Mouse (Mus musculus) cerebral cortex, adult 2 months (tissue): ENCODE data around the gene Als2cr12.

Source experiments
- WGBS: fragments of 180-500 bp; shearing (Covaris S2); methylation state at CpG from one replicate; pipeline ENCODE4 v1.1.7; 2018; 5-methylcytosine and 5-hydroxymethylcytosine counted together

Gene Als2cr12

GRCm38 (mm10) chr1:58678412-58678811, 17.4 kb downstream of the Als2cr12 start:
- WGBS, result 60% methylated on average over 5 of the region's 5 CpGs

- 85% methylated on average over 1 of the region's 1 CpGs for WGBS
Measured at GRCm38 (mm10) chr1:58677575-58677974, 18.2 kb downstream of the Als2cr12 start.

DNA sequence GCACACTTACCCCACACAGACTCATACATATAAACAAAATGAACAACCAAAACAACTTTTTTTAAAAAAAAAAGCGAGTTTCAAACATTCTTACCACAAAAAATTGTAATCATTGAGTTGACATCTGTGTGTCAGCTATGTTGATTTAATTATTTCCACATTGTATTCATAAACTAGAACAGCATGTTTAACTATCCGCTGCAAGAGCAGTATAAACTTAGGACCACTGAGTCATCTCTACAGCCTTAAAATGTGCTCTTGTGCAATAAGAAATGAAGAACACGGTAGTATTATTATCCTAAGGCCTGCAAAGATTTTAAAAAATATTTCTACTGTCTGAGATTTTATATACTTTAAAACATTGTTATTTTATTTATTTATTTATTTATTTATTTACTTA, 20.8 kb downstream of the Als2cr12 start:
- 84% methylated on average over 3 of the region's 3 CpGs for WGBS

- WGBS, result 94% methylated on average over 2 of the region's 2 CpGs
Measured at GRCm38 (mm10) chr1:58672116-58672515, 23.7 kb downstream of the Als2cr12 start.

DNA sequence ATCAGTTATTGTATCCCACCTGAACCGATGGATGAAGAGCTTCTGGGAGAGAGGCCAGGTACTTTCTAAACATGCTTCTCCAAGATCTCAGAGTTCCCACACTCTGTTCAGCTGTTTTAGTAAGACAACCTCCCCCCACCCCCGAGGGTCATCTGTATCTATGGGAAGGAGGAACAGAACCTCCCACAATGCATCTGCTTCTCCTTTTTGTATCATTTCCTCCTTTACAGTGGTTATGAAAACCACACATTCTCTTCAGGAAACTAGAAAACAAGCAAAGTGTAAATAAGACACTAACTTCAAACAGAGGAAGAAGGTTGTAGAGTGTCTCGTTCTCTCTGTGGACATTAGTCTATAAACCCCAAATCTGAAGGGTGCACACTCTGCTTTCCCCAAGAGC, 26.2 kb downstream of the Als2cr12 start:
- WGBS, result 75% methylated on average over 3 of the region's 3 CpGs

DNA sequence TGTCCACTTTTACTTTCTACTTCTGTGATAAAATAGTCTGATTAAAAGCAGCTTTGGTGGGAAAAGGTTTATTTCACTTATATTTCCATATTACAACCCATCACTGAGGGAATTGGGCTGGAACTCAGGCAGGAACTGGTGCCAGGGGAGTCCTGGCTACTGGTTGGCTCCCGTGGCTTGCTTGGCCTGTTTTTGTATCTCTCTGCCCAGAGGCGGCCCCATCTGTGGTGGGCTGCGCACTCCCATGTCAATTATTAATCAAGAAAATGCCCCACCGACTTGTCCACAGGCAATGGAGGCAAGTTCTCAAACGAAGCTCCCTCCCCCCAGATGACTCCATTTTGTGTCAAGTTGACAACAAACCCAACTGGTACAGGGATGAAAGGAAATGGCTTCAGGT, 27.6 kb downstream of the Als2cr12 start:
- 93% methylated on average over 5 of the region's 5 CpGs for WGBS

DNA sequence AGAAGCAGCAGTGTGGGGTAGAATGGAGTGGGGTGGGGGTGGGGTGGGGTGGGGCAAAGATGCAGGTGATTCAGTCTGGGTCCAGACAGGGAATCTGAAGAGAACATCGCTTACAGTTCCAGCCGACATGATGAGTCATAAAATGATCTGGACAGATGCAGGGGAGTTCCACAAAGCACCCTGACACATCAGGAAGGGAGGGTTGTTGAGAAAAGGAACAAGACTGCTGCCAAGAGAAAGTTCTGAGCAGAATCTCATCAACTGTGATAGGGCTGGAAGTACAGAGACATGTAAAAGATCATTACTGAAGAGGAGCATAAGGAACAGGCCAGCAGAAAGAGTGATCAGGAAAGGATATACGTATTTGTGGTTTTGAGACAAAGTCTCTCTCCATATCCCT, 32.4 kb downstream of the Als2cr12 start:
- WGBS, result 60% methylated on average over 3 of the region's 3 CpGs

- 80% methylated on average over 5 of the region's 5 CpGs for WGBS
Measured at GRCm38 (mm10) chr1:58662671-58663070, 33.1 kb downstream of the Als2cr12 start.

DNA sequence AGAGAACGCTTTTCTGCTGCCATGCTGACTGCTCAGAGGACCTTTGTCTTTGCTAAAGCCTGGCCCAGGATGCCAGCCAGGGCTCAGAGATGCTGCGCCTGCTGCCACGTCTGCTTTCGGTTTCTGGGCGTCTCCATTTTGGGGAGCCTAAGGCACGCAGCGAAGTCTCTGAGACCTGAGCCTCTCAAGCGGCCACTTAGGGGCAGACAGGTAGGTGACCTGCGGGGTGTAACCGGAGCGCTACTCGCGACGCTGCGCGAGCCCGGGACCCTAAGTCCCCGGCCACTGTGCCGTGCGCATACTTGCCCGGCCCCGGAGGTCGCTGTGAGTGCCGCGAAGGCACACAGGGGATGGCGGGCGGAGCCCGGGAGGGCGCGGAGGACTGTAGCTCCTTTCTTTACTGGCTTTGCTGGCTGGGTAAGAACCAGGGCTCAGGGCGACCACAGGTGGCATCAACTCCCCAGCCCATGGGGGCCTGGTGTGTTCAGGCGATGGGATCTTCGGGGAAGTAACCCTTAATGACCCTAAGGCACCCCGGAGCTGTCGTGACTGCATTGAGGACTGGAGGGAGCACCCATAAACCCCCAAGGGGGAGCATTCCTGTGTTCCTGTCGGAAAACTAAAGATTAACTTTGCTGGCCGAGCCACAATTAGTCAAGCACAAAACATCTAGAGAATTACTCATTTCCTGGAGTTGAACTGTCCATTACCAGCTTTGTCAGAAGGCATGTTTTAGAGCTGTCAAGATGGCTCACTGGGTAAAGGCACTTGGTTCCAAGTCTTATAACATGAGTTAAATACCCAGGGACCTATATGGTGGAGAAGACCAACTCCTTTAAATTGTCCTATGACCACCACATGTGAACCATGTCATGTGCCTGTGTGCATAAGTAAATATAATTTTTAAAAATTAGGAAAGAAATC, 43.0 kb downstream of the Als2cr12 start:
- under 1% methylated on average over 37 of the region's 37 CpGs for WGBS

- WGBS, result 73% methylated on average over 17 of the region's 17 CpGs
Measured at GRCm38 (mm10) chr1:58651571-58652456, 44.0 kb downstream of the Als2cr12 start.

DNA sequence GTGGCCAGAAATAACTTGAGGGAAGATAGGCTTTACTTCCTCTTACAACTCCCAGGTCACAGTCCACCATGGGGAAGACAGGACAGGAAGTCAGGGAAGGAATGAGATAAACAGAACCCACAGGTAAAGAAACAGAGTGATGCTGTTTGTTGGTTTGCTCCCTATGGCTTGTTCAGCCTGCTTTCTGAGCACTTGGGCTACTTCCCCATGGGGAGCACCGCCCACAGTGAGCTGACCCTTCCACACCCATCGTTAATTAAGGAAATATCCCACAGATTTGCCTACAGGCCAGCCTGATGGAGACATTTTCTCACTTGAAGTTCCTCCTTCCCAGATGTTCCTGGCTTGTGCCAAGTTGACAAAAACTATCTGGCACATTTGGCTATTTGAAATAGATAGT, 66.9 kb downstream of the Als2cr12 start:
- 71% methylated on average over 2 of the region's 2 CpGs for WGBS

- WGBS, result 24% methylated on average over 7 of the region's 7 CpGs
Measured at GRCm38 (mm10) chr1:58621996-58622748, 73.6 kb downstream of the Als2cr12 start.

DNA sequence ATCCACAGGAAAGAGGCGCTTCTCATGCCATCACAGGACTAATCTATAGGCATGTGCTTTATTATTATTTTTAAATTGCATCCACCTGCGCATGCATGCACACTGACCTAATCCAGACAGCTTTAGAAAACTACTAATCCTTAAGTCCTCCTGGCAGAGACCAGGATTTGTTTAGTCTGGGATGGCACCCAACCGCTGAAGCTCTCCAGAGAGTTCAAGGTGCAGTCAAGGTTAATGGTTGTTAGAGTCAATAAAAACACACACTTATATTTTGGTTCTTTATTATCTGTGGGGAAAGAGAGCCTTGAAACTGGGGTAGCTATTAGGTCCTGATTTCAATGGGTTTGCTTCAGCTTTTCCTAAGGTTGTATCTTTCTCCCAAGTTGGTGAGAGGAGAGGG, 74.5 kb downstream of the Als2cr12 start:
- WGBS, result 96% methylated on average over 3 of the region's 3 CpGs

DNA sequence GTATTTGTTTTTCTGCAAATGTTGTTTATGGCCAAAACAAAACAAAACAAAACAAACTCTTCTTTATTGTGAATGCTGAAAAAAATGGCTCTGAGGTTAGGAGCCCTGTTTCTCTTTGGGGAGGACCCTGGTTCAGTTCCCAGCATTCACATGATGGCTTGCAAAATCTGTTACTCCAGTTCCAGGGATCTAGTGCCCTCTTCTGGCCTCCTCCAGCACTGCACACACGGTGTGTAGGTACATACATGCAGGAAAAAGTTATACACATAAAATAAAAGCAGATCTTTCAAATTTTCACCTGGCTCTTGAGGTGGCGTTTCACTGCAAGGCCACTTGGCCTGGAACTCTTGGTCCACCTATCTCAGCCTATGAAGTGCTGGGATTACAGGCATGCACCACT, 77.0 kb downstream of the Als2cr12 start:
- WGBS, result 88% methylated on average over 2 of the region's 2 CpGs

- 51% methylated on average over 6 of the region's 6 CpGs for WGBS
Measured at GRCm38 (mm10) chr1:58617978-58618668, 77.7 kb downstream of the Als2cr12 start.

- 33% methylated on average over 5 of the region's 5 CpGs for WGBS
Measured at GRCm38 (mm10) chr1:58617076-58617475, 78.7 kb downstream of the Als2cr12 start.

GRCm38 (mm10) chr1:58616176-58616575, 79.6 kb downstream of the Als2cr12 start:
- WGBS, result 74% methylated on average over 3 of the region's 3 CpGs

- 85% methylated on average over 4 of the region's 4 CpGs for WGBS
Measured at GRCm38 (mm10) chr1:58615146-58615545, 80.6 kb downstream of the Als2cr12 start.

DNA sequence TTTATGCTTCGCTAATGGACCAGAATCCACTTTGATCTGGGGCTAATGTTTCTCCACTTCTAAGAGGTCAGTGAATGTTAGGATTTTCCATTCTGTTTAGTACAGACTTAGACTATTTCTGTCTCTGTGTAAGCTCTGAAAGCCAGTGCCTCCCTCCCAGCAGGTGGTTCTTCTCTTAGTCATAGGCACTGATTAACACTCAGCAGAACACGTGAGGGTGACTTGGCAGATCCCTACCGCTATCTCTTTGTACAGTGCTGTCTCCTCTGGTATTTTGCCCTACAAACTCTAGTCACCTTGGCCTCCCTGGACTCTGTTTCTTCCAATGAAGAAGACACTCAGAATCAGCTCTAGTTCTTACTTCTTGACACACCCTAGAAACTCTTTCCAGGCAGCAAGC, 81.4 kb downstream of the Als2cr12 start:
- WGBS, result 46% methylated on average over 3 of the region's 3 CpGs

DNA sequence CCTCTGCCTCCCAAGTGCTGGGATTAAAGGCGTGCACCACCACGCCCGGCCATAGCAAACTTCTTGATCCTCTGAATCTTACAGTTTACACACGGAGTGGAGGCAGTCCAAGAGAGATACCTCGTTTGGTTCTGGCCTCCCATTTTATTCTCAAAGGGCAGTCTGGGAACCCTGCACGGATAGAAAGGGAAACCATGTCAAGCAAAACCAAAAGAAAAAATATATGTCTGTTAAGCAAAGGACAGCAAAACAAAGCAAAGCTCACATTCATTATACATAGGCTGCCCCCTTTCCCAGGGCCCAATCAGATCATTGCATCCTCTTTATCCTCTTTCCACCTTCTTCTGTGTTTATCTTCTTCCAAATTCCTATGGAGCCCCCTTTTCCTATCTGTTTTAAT, 82.0 kb downstream of the Als2cr12 start:
- 82% methylated on average over 6 of the region's 6 CpGs for WGBS

GRCm38 (mm10) chr1:58610611-58611010, 85.2 kb downstream of the Als2cr12 start:
- 61% methylated on average over 1 of the region's 1 CpGs for WGBS
